Mouse (Mus musculus): ENCODE results near the gene Zfy1. TPM values are rescaled to one million over a fixed set of nuclear protein-coding genes. Genes with fewer than 3 reads are reported as not detected.
"Not testable (repeated sequence)": the region's sequence is repeated elsewhere in the genome, so short reads cannot be mapped to it uniquely, and the experiment has no call there.

Gene Zfy1
- polyA plus RNA-seq (2015; fragmentation: Nextera tagmentation; extraction: Ambion mirVana) = not detected in 2 replicates

- not testable (repeated sequence) for H3K4me3 ChIP-seq (replicated peaks); H3K4me1 ChIP-seq; H3K4me2 ChIP-seq (replicated peaks); H3K27me3 ChIP-seq; ATAC-seq (ENCODE audit: insufficient number of reproducible peaks, low FRiP score, low TSS enrichment, low read depth); H3K27ac ChIP-seq (replicated peaks); H3K9me3 ChIP-seq (replicated peaks); H3K9ac ChIP-seq; H3K36me3 ChIP-seq
- 89% methylated on average over 5 of the region's 11 CpGs for WGBS
Measured at GRCm38 (mm10) chrY:797309-797708, at the start of gene Zfy1. Gene Zfy1 (minus strand): TSS chrY:797409.

- Histone ChIP-seq H3K4me3 (replicated peaks) (no peak within 1 kb of the TSS), H3K4me1 (no peaks in the 10 kb centered on the region), H3K4me2 (replicated peaks) (no peak within 1 kb of the TSS)
Measured at GRCm38 (mm10) chrY:818396-818795, 21.2 kb upstream of the Zfy1 start, which contains the start of gene Uba1y. Gene Uba1y (plus strand): TSS chrY:818649.

GRCm38 (mm10) chrY:808991-809661 is 11.9 kb upstream of the Zfy1 start:
- H3K4me2 ChIP-seq (replicated peaks) = peak overlapping the region; percentile 30
- no peak for ATAC-seq (ENCODE audit: insufficient number of reproducible peaks, low FRiP score, low TSS enrichment, low read depth)
- H3K27ac ChIP-seq (replicated peaks) = no peak overlapping the region
- H3K9ac ChIP-seq = no peak overlapping the region
- no peaks in the 10 kb centered on the region for H3K36me3 ChIP-seq
- H3K4me3 ChIP-seq (replicated peaks) = no peak overlapping the region
- no peaks in the 10 kb centered on the region for H3K27me3 ChIP-seq
- no peaks in the 10 kb centered on the region for H3K4me1 ChIP-seq
- WGBS = 0% methylated on average over 13 of the region's 15 CpGs
- no peaks in the 10 kb centered on the region for H3K9me3 ChIP-seq (replicated peaks)

More at GRCm38 (mm10) chrY:818396-818795, 21.2 kb upstream of the Zfy1 start, which contains the start of gene Uba1y:
- Histone ChIP-seq H3K27me3 (no peaks in the 10 kb centered on the region), H3K9me3 (replicated peaks) (no peaks in the 10 kb centered on the region), H3K27ac (replicated peaks) (no peak within 1 kb of the TSS), H3K9ac (no peak within 1 kb of the TSS), H3K36me3 (no peaks in the 10 kb centered on the region)
- WGBS = 93% methylated on average over 10 of the region's 15 CpGs
- ATAC-seq (ENCODE audit: insufficient number of reproducible peaks, low FRiP score, low TSS enrichment, low read depth) = no peak

Other genes starting within 250 kb of the Zfy1 start
- not detected in 2 replicates for gene Uba1y, start 21.2 kb upstream of the Zfy1 start, polyA plus RNA-seq (2015; fragmentation: Nextera tagmentation; extraction: Ambion mirVana)
- gene Kdm5d, start 100.4 kb upstream of the Zfy1 start, polyA plus RNA-seq (2015; fragmentation: Nextera tagmentation; extraction: Ambion mirVana) = 7.5 and 9.4 TPM in 2 replicates
- gene Eif2s3y, start 213.1 kb upstream of the Zfy1 start, polyA plus RNA-seq (2015; fragmentation: Nextera tagmentation; extraction: Ambion mirVana) = 30.5 and 36.0 TPM in 2 replicates